Mouse (Mus musculus) forebrain, embryonic 16.5 days (tissue): Measurements from ENCODE around the gene Gm21969. TPM values are rescaled to one million over a fixed set of nuclear protein-coding genes. Genes with fewer than 3 reads are reported as not detected.
A peak's percentile ranks its signal among the peaks of the same experiment; 100 is the strongest.

Experiments used
- ATAC-seq: fragments of 200-750 bp; cut with Nextera tagmentation; 2 replicates; pipeline ENCODE4 v1.8.0; 2017; ENCODE audit warnings: mild to moderate bottlenecking, moderate library complexity
- H3K27ac ChIP-seq: fragments of 300-500 bp; sonication (generic); 2 replicates; pipeline ENCODE4 v1.5.1; 2014; ENCODE audit warnings: low read length, control low read depth
- H3K27me3 ChIP-seq: fragments of 300-500 bp; sonication (generic); replicated peaks from 2 replicates; pipeline ENCODE4 v1.6.1; 2014; ENCODE audit warnings: low read length; ENCODE audit not compliant: control insufficient read depth, insufficient read depth
- H3K36me3 ChIP-seq: fragments of 300-500 bp; sonication (generic); 2 replicates; pipeline ENCODE4 v1.6.1; 2014; ENCODE audit not compliant: control insufficient read depth, insufficient read depth
- H3K4me1 ChIP-seq: fragments of 300-500 bp; sonication (generic); replicated peaks from 2 replicates; pipeline ENCODE4 v1.6.1; 2014; ENCODE audit warnings: low read length; ENCODE audit not compliant: control insufficient read depth, insufficient read depth
- H3K4me2 ChIP-seq: fragments of 300-500 bp; sonication (generic); 2 replicates; pipeline ENCODE4 v1.6.1; 2014; ENCODE audit warnings: mild to moderate bottlenecking, low read length, control low read depth
- H3K4me3 ChIP-seq: fragments of 300-500 bp; sonication (generic); replicated peaks from 2 replicates; pipeline ENCODE4 v1.5.1; 2014; ENCODE audit warnings: mild to moderate bottlenecking, low read length, control low read depth
- H3K9ac ChIP-seq: fragments of 300-500 bp; sonication (generic); replicated peaks from 2 replicates; pipeline ENCODE4 v1.6.1; 2014; ENCODE audit warnings: low read depth, low read length, control low read depth
- H3K9me3 ChIP-seq: fragments of 300-500 bp; sonication (generic); 2 replicates; pipeline ENCODE4 v1.6.1; 2016; ENCODE audit warnings: low read length; ENCODE audit not compliant: control insufficient read depth
- WGBS: fragments of 180-500 bp; shearing (Covaris S2); extraction: QIAGEN DNeasy Blood & Tissue Kit; methylation state at CpG from one replicate; pipeline ENCODE4 v1.1.7; 2014; 5-methylcytosine and 5-hydroxymethylcytosine counted together
- polyA plus RNA-seq: library from polyadenylated mRNA; unstranded; fragments of >200 nt; fragmentation: Nextera tagmentation; extraction: Ambion mirVana; gene quantifications from 2 replicates; pipeline ENCODE4 v1.2.1, GENCODE M21; 2015

Gene Gm21969
- polyA plus RNA-seq, 1 experiment from 2014 or later, result not detected

DNA sequence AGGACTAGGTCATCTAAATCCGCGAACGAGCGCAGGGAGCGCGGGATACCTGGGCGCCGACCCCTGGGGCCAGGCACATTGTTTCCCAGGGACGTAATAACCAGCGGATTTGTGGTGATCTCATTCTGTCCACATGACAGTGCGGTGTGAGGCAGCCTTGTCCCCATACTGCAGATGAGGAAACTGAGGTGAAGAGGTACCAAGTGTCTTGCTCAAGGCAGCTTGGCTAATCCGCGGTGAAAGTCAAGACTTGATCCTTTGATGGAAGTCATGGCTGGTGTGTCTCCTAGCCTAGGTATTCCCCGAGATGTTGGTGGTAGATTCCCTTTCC, 27.3 kb upstream of the Gm21969 start:
- H3K36me3 ChIP-seq, result no peaks in the 10 kb centered on the region
- H3K4me3 ChIP-seq, result peak overlapping the region; percentile 64
- peaks cover 16% of the 10 kb centered on the region for H3K4me1 ChIP-seq
- no peak overlapping the region for H3K27ac ChIP-seq
- no peaks in the 10 kb centered on the region for H3K9me3 ChIP-seq
- H3K4me2 ChIP-seq, result peak overlapping the region; percentile 91
- WGBS, result 11% methylated on average over 14 of the region's 14 CpGs
- no peak for ATAC-seq
- H3K9ac ChIP-seq, result peak overlapping the region; percentile 82
- H3K27me3 ChIP-seq, result no peaks in the 10 kb centered on the region

DNA sequence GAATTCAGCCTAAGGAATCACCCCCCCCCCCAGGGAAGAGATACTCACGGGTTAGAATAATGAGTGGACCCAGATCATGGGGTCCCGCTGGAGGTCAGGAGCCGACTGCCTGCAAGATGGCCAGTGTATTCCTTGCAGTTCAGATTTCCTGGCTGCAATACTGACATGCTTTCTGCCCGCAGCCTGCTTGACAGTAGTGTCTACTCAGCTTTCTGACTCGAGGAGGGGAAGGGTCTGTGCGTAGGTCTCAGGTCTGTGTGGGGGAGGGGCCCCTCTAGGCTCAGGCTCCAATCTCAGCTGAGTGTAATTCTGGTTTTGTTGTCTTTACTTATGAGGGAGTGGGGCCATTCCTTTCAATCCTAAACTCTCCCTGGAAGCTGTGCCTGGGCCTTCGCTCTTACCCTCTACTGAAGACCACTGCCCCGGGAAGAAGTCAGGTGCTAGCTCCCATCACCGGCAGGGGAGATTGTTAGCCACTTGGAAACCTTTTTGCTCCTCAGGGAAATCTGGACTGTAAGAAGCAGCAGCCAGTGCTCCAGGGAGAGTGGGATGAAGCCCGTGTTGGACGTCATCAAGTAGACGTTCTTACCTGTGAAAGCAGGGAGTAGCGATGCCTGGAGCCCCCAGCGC, 26.6 kb upstream of the Gm21969 start:
- H3K36me3 ChIP-seq, result no peaks in the 10 kb centered on the region
- no peak overlapping the region for H3K27ac ChIP-seq
- peak overlapping the region; percentile 64 for H3K4me3 ChIP-seq
- peaks cover 23% of the 10 kb centered on the region for H3K4me1 ChIP-seq
- peak overlapping the region; percentile 91 for H3K4me2 ChIP-seq
- no peak for ATAC-seq
- 57% methylated on average over 14 of the region's 14 CpGs for WGBS
- H3K9ac ChIP-seq, result no peak overlapping the region; the same call in 1 of the 2 replicates
- H3K27me3 ChIP-seq, result no peaks in the 10 kb centered on the region
- no peaks in the 10 kb centered on the region for H3K9me3 ChIP-seq

DNA sequence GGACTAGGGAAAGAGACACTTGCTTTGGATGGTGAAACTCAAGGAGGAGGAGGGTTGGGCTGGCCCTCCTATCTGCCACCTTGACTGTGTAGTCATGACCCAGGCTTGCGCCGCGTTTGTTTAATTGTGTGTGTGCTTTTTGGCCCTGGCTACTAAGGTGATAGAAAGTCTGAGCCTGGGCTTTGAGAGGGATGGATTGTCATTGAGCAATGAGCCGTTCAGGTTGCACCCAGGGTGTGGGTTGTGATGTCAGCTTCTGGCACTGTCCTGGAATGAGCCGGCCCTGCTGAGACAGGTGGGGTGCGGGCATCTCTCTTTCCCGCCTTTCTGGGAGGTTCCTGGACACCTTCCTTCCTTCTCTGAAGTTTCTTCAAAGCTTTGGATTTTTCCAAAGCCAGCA, 26.0 kb upstream of the Gm21969 start:
- H3K27me3 ChIP-seq, result no peaks in the 10 kb centered on the region
- peak overlapping the region; percentile 91; the same call in 1 of the 2 replicates for H3K4me2 ChIP-seq
- no peak overlapping the region for H3K4me3 ChIP-seq
- 89% methylated on average over 7 of the region's 7 CpGs for WGBS
- no peak overlapping the region for H3K27ac ChIP-seq
- H3K36me3 ChIP-seq, result no peaks in the 10 kb centered on the region
- peaks cover 27% of the 10 kb centered on the region for H3K4me1 ChIP-seq
- H3K9ac ChIP-seq, result no peak overlapping the region
- no peak for ATAC-seq
- H3K9me3 ChIP-seq, result no peaks in the 10 kb centered on the region

GRCm38 (mm10) chr4:139578389-139578788, 24.6 kb upstream of the Gm21969 start:
- H3K4me1 ChIP-seq, result peaks cover 27% of the 10 kb centered on the region
- no peak overlapping the region for H3K9ac ChIP-seq
- WGBS, result 89% methylated on average over 8 of the region's 8 CpGs
- no peak for ATAC-seq
- no peak overlapping the region for H3K27ac ChIP-seq
- no peaks in the 10 kb centered on the region for H3K27me3 ChIP-seq
- H3K4me3 ChIP-seq, result no peak overlapping the region
- H3K4me2 ChIP-seq, result no peak overlapping the region
- H3K36me3 ChIP-seq, result no peaks in the 10 kb centered on the region
- H3K9me3 ChIP-seq, result no peaks in the 10 kb centered on the region

DNA sequence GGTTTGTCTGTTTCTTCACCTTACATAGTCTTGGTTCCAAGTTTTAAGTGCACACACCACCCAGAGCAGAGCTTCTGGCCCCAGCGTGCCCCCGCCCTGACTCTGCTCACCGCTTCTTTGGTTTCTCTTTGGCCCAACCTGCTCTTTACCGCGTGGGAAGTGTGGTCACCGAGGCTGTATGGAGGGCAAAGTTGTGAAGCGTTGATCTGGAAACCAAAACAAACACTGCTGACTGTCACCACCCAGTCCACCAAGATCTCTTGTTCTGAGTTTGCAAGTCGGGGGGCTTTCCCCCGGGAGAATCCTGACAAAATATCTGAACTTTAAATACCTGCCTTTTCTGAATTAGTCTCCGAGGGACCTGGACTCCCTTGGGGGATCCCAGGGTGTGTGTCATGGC, 24.0 kb upstream of the Gm21969 start:
- H3K36me3 ChIP-seq, result no peaks in the 10 kb centered on the region
- ATAC-seq, result no peak
- 65% methylated on average over 10 of the region's 10 CpGs for WGBS
- H3K9me3 ChIP-seq, result no peaks in the 10 kb centered on the region
- H3K9ac ChIP-seq, result no peak overlapping the region
- no peak overlapping the region for H3K4me3 ChIP-seq
- H3K4me1 ChIP-seq, result peaks cover 27% of the 10 kb centered on the region
- no peak overlapping the region for H3K27ac ChIP-seq
- no peaks in the 10 kb centered on the region for H3K27me3 ChIP-seq
- no peak overlapping the region for H3K4me2 ChIP-seq

DNA sequence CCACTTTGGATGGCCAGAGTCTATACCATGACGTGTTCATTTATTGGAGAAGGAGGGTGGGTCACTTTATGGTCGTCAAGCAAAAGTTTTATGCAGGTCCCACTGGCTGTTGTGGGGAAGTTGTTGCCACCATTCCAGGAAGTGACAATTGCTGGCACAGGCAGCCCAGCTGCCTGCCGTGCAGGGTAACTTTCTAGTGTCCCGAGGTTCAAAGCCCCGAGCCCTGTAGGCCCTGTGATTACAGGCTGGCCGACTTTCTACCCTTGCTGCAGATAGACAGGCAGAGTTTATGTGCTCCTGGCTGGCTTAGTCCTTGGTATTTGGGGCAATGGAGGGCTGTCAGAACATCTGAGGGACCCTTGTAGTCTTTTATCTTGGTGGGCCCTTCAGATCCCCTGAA, 23.5 kb upstream of the Gm21969 start:
- H3K27me3 ChIP-seq, result no peaks in the 10 kb centered on the region
- H3K9me3 ChIP-seq, result no peaks in the 10 kb centered on the region
- H3K36me3 ChIP-seq, result no peaks in the 10 kb centered on the region
- H3K27ac ChIP-seq, result no peak overlapping the region
- WGBS, result 73% methylated on average over 6 of the region's 6 CpGs
- ATAC-seq, result no peak
- H3K4me2 ChIP-seq, result no peak overlapping the region
- H3K4me3 ChIP-seq, result no peak overlapping the region
- peaks cover 27% of the 10 kb centered on the region for H3K4me1 ChIP-seq
- no peak overlapping the region for H3K9ac ChIP-seq

DNA sequence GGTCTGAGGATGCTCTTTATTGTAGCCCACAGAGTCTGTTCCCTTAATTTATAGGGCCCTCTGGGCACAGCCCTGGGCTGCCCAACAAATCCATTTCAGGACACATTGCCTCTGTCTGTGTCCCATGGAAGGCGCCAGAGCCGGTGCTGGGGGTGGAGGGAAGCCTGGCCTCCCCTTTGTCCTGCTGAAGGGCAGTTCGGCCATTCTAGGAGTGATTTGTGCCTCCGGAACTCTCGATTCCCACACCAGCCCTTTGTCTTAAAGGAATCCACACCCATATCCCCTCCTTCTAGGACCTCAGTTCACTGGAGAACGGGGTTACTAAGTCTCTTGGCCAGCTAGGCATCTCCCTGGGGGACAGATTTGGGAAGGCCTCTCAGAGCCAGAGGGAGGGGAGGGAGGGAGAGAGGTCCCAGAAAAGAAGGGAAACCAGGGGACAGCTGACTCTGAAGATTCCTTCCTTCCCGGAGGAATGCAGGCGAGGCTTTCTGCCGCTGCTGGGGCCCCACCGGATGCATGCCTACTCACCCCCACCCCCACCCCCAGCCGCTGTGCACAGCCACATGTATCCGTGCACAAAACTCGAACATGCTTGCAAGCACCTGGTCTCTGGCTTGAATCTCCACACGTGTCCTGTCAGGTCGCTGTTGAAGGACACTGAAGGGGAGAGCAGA, 22.2 kb upstream of the Gm21969 start:
- WGBS, result 10% methylated on average over 15 of the region's 15 CpGs
- H3K27ac ChIP-seq, result no peak overlapping the region
- no peaks in the 10 kb centered on the region for H3K9me3 ChIP-seq
- ATAC-seq, result no peak
- peaks cover 22% of the 10 kb centered on the region for H3K4me1 ChIP-seq
- H3K4me3 ChIP-seq, result no peak overlapping the region
- H3K9ac ChIP-seq, result peak overlapping the region; percentile 10
- no peaks in the 10 kb centered on the region for H3K27me3 ChIP-seq
- no peaks in the 10 kb centered on the region for H3K36me3 ChIP-seq
- H3K4me2 ChIP-seq, result peak overlapping the region; percentile 1; the same call in 1 of the 2 replicates

DNA sequence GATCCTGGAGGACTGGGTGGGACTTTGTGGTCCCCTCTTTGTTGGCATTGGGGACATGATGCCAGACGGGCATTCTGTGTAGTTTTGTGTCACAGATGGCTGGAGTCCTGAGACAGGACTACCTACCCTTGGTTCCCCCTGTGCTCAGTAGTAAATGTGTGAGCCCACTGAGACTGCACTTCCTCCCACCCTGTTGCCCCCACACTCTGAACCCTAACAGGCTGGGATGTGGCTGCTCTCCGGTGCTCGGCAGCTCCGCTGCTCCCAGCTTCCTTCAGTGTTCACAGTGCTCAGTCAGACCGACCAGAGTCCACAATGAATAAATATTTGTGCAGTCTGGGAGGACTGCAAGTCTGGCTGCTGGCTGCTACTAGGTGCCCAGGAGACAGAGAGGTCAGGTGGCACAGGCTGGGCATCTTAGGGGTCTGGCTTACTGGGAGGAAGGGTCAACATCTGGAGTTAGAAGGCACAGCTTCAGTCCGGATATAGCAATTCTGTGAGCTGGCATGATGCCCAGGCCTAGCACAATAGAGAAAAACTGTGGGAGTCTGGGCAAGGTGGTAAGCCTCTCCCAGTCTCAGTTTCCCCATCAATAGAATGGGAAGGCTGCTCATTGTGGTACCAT, 21.4 kb upstream of the Gm21969 start:
- no peaks in the 10 kb centered on the region for H3K27me3 ChIP-seq
- H3K4me3 ChIP-seq, result no peak overlapping the region
- no peaks in the 10 kb centered on the region for H3K9me3 ChIP-seq
- peak overlapping the region; percentile 1; the same call in 1 of the 2 replicates for H3K4me2 ChIP-seq
- no peak overlapping the region for H3K27ac ChIP-seq
- H3K9ac ChIP-seq, result peak overlapping the region; percentile 10
- WGBS, result 35% methylated on average over 6 of the region's 6 CpGs
- ATAC-seq, result 0 out of 2 replicates have a peak, but pooled peaks have one; percentile 23
- peaks cover 16% of the 10 kb centered on the region for H3K4me1 ChIP-seq
- H3K36me3 ChIP-seq, result no peaks in the 10 kb centered on the region

- Histone ChIP-seq H3K36me3 (no peaks in the 10 kb centered on the region), H3K9me3 (no peaks in the 10 kb centered on the region), H3K27ac (no peak overlapping the region), H3K27me3 (no peaks in the 10 kb centered on the region), H3K9ac (no peak overlapping the region), H3K4me2 (no peak overlapping the region), H3K4me3 (no peak overlapping the region), H3K4me1 (peaks cover 11% of the 10 kb centered on the region)
- WGBS, result 86% methylated on average over 6 of the region's 6 CpGs
- no peak for ATAC-seq
Measured at GRCm38 (mm10) chr4:139582346-139582745, 20.6 kb upstream of the Gm21969 start.
